ENCODE assay signal across 35 mouse cellular contexts in the genomic region with DNA sequence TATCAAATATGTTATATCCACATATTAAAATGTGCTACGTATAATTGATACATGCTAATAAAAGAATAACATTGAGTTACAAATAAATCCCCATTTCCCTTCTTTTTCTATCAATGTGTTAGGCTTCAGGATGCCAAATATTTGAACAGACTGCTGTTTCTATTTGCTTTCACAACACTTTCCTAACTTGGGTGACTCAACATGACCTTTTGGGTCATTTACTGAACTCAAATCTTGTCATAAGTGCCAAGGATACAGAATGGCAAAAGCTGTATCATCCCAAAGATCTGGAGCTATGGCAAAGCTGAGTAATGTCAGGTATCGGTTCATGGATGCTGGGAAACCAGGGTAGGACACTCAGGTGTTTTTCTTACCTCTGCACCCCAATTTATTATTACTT. TPM values are rescaled to one million over a fixed set of nuclear protein-coding genes. Genes with fewer than 3 reads are reported as not detected.
"Had no signal": no experiment of that assay in that cellular context is flagged by ENCODE, and none has a peak within 500 bp of the region (broad histone marks: within the 10 kb centered on the region; RNA-seq: fewer than 3 reads in every experiment).

No protein-coding gene starts in this region.

- H3K9ac ChIP-seq: heart, embryonic 13.5 days; heart, embryonic 15.5 days; hindbrain, embryonic 12.5 days; hindbrain, embryonic 14.5 days; intestine, embryonic 15.5 days; limb, embryonic 12.5 days; liver, embryonic 13.5 days had no signal

- H3K27me3 ChIP-seq: heart, embryonic 13.5 days; heart, embryonic 15.5 days; hindbrain, embryonic 12.5 days; intestine, embryonic 15.5 days; limb, embryonic 12.5 days; liver, embryonic 13.5 days had no signal

- H3K9me3 ChIP-seq: intestine, embryonic 15.5 days; limb, embryonic 10.5 days; liver, embryonic 13.5 days had no signal

- H3K27ac ChIP-seq: heart, adult 2 months; heart, embryonic 13.5 days; heart, embryonic 15.5 days; hindbrain, embryonic 10.5 days; hindbrain, embryonic 12.5 days; hindbrain, embryonic 14.5 days; intestine, embryonic 15.5 days; layer of hippocampus, adult 2 months; left cerebral cortex, adult 2 months; limb, embryonic 10.5 days; limb, embryonic 12.5 days; liver, embryonic 13.5 days had no signal

- ATAC-seq: hindbrain, embryonic 16.5 days; inflammation-experienced regulatory T-cells, adult 6 months; intestine, embryonic 15.5 days; intestine, postnatal 0 days had no signal

- DNase-seq: gastrocnemius, postnatal 14 days; gastrocnemius, postnatal 36 days; heart, adult 11 months; heart, adult 2 months; heart, postnatal 14 days; heart, postnatal 4 days; kidney, adult 18-20 months; kidney, adult 8-10 months; kidney, postnatal 10 days; kidney, postnatal 25 days; kidney, postnatal 4 days; liver, embryonic 13.5 days had no signal

- H3K36me3 ChIP-seq: heart, embryonic 13.5 days; heart, embryonic 15.5 days; hindbrain, embryonic 10.5 days; hindbrain, embryonic 12.5 days; intestine, embryonic 15.5 days; limb, embryonic 10.5 days; limb, embryonic 12.5 days; liver, embryonic 13.5 days had no signal

- H3K4me3 ChIP-seq: heart, adult 2 months; heart, embryonic 13.5 days; heart, embryonic 15.5 days; hindbrain, embryonic 10.5 days; hindbrain, embryonic 12.5 days; intestine, embryonic 15.5 days; layer of hippocampus, adult 2 months; left cerebral cortex, adult 2 months; limb, embryonic 10.5 days; limb, embryonic 12.5 days; liver, embryonic 13.5 days had no signal

- H3K4me2 ChIP-seq: heart, embryonic 11.5 days; heart, embryonic 13.5 days; heart, embryonic 15.5 days; hindbrain, embryonic 12.5 days; hindbrain, embryonic 14.5 days; intestine, embryonic 15.5 days; limb, embryonic 12.5 days; liver, embryonic 13.5 days had no signal

- H3K4me1 ChIP-seq: heart, embryonic 13.5 days; heart, embryonic 15.5 days; hindbrain, embryonic 10.5 days; hindbrain, embryonic 12.5 days; intestine, embryonic 15.5 days; limb, embryonic 10.5 days; limb, embryonic 12.5 days; liver, embryonic 13.5 days had no signal

RNA-seq across cellular contexts. Expression of a gene that starts 12.0 kb away (rescaled TPM):
- total RNA-seq: gastrocnemius, postnatal 36 days had no signal

RNA-seq across cellular contexts. Expression of a gene that starts 45.5 kb away (rescaled TPM):
- total RNA-seq: gastrocnemius, adult 8-10 months; gastrocnemius, postnatal 14 days; gastrocnemius, postnatal 36 days; heart, adult 2 months; heart, postnatal 14 days; heart, postnatal 4 days; layer of hippocampus, adult 2 months; layer of hippocampus, postnatal 25 days; left cerebral cortex, adult 2 months; left cerebral cortex, postnatal 14 days; left cerebral cortex, postnatal 36 days had no signal
- polyA plus RNA-seq: gonadal fat pad, adult 2 months; heart, adult 2 months; heart, embryonic 11.5 days; heart, embryonic 13.5 days; heart, embryonic 15.5 days; heart, postnatal 0 days; hindbrain, embryonic 10.5 days; hindbrain, embryonic 12.5 days; hindbrain, embryonic 14.5 days; inflammation-experienced regulatory T-cells, adult 6 months; kidney, embryonic 14.5 days; kidney, embryonic 16.5 days; limb, embryonic 10.5 days; limb, embryonic 12.5 days; limb, embryonic 14.5 days had no signal
